Mouse (Mus musculus): ENCODE data around the gene Rdh1. TPM values are rescaled to one million over a fixed set of nuclear protein-coding genes. Genes with fewer than 3 reads are reported as not detected.

The Rdh1 gene
- total RNA-seq, 2 experiments from 2014 or later = 0.05 TPM; not detected in 1

Other genes with a start within 250 kb of the Rdh1 start
- gene Ndufa4l2, start 244.8 kb upstream of the Rdh1 start, total RNA-seq (2021) = 10 to 100 TPM; 38.3 TPM
- 10 to 100 TPM; 38.3 to 39.2 TPM for gene Shmt2, start 237.3 kb upstream of the Rdh1 start, total RNA-seq (2021)
- 1 to 10 TPM; 1.1 TPM for gene Nxph4, start 225.2 kb upstream of the Rdh1 start, total RNA-seq (2021)
- 100 to 1,000 TPM in 1 of 2 experiments, 10 to 100 TPM in 1; 85.0 to 105 TPM for gene Lrp1, start 138.6 kb upstream of the Rdh1 start, total RNA-seq (2021)
- gene Stat6, start 116.7 kb upstream of the Rdh1 start, total RNA-seq (2021) = 10 to 100 TPM; 46.9 to 49.9 TPM
- gene Nemp1, start 92.8 kb upstream of the Rdh1 start, total RNA-seq (2021) = 1 to 10 TPM; 4.2 to 4.7 TPM
- gene Nab2, start 91.2 kb upstream of the Rdh1 start, total RNA-seq (2021) = 1 to 10 TPM; 8.0 TPM
- under 1 TPM in 1 of 2 experiments, not detected in 1; 0.15 TPM for gene Myo1a, start 54.6 kb upstream of the Rdh1 start, total RNA-seq (2021)
- not detected for gene Tac2, start 35.2 kb upstream of the Rdh1 start, total RNA-seq (2021)
- 1 to 10 TPM; 7.5 to 8.3 TPM for gene Zbtb39, start 20.2 kb upstream of the Rdh1 start, total RNA-seq (2021)
- 1 to 10 TPM; 3.4 to 4.6 TPM for gene Gpr182, start 8.0 kb upstream of the Rdh1 start, total RNA-seq (2021)
- under 1 TPM; 0.15 to 0.22 TPM for gene Rdh16f1, start 66 bp downstream of the Rdh1 start, total RNA-seq (2021)
- not detected for gene Rdh9, start 16.7 kb downstream of the Rdh1 start, total RNA-seq (2021)
- not detected for gene Rdh16, start 41.4 kb downstream of the Rdh1 start, total RNA-seq (2021)
- gene Rdh19, start 90.2 kb downstream of the Rdh1 start, total RNA-seq (2021) = not detected
- gene Rdh16f2, start 106.8 kb downstream of the Rdh1 start, total RNA-seq (2021) = not detected
- not detected for gene Rdh7, start 129.1 kb downstream of the Rdh1 start, total RNA-seq (2021)
- under 1 TPM in 1 of 2 experiments, not detected in 1; 0.07 TPM for gene Sdr9c7, start 138.8 kb downstream of the Rdh1 start, total RNA-seq (2021)
- not detected for gene Hsd17b6, start 247.9 kb downstream of the Rdh1 start, total RNA-seq (2021)

All from heart, postnatal 14 days (tissue).